Mouse (Mus musculus): ENCODE measurements around the gene Ptpn1.

Ptpn1 gene

DNA sequence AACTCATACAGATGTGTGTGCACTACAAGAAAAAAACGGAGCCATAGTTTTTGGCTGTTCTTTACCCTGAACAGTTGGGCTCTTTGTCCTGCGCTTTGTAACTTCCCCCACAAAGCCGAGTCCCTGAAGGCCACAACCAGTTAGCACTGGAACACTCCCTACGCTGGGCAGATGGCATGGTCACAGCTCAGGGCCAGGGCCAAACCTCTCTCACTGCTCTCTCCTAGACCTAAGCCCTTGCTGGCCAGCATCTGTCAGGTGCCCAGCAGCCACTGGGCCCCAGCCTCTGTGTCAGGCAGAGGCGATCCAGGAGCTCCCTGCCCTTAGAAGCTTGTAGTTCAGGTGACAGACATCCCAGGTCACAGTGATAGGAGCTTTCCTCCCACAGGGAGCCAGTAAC lies 13.6 kb downstream of the Ptpn1 start:
- DNase-seq (ENCODE audit: low read depth, low spot score): no peak

DNA sequence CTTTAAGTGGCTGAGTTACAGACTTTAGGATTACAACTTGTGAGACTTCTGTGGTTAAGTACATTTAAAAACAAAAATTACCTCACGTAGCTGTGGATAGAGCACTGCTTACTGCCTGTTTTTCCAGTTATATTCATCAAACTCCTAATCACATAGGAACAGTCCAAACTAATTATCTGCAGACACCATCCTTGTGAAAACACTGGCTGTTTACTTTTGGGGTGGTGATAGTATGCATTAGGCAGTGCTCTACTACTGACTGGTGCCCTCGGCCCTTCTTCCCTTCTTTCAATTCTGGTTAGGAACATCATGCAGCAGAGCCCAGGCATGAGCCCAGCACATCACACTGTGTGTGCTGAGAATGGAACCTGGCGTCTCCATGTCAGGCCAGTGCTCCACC lies 15.4 kb downstream of the Ptpn1 start:
- DNase-seq (ENCODE audit: low read depth, low spot score): no peak

DNA sequence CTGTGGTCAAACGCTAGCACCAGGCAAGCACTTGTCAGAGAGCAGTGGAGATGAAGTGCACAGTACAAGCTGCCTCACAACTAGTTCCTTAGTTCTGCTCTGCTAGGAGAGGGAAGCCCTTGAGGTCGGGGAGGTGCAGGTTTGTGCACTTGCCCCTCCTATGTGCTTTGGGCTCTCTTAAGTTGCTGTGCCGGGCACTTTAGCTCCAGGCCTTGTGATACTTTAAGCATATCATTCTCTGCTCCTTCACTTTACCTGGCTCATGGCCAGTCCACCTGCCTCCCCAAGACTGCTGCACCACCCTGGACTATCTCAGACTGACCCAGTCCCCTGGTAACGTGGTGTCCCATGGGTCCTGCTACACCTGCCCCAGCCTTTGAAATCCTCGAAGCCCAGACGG lies 16.2 kb downstream of the Ptpn1 start:
- DNase-seq (ENCODE audit: low read depth, low spot score): no peak

DNA sequence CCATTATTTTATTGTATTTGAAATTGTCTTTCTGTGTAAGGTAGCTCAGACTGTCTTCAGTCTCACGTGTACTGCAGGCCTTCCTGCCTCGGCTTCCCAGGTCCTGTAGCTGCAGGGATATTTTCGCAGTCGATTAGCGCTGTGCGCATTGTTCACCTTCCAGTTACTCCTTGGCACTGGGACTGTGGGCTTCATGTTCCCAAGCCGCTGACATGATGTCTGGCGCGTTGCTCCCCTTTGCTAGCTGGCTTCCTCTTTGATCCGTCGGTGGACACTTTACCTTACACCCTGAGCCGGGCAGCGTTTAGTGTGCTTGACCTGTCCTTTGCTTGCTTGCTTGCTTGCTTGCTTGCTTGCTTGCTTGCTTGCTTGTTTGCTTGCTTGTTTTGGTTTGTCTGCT lies 16.7 kb downstream of the Ptpn1 start:
- DNase-seq (ENCODE audit: low read depth, low spot score): no peak

DNA sequence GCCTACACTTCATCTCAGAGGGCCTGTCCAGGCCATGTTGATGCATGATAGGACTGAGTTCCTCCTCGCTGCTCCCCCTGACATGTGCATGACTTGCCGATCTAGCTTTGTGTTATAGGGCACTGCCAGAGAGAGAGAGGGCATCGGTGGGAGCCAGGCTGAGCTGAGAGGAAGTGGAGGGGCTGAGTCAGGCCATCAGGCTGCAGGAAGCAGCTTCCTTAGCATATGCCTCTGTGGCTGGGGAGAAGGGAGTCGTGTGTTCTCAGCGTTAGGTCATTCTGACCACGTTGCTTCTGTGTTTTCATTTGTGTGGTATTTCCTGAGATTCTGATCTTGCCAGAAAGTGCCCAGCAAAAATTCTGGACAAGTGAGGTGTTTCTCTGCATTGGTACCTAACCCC lies 17.4 kb downstream of the Ptpn1 start:
- DNase-seq (ENCODE audit: low read depth, low spot score): no peak

DNA sequence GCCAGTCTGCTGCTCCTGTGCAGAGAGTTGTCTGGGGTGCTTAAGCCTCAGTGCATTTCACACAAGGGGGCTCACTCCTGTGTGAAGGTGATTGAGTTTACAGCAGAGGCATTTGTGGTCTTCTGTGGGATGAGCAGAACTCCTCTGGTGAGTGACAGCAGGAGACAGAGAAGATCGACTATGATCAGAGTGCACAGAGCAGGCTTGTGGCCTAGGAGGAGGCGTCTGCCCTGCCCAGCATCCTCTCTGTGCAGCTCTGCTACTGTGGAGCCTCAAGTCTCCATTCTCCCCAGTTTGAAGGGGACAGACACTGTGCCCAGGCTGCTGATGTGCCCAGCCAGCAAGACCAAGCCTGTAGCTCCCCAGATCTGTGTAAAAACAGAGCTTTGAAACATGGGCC lies 18.0 kb downstream of the Ptpn1 start:
- no peak for DNase-seq (ENCODE audit: low read depth, low spot score)

DNA sequence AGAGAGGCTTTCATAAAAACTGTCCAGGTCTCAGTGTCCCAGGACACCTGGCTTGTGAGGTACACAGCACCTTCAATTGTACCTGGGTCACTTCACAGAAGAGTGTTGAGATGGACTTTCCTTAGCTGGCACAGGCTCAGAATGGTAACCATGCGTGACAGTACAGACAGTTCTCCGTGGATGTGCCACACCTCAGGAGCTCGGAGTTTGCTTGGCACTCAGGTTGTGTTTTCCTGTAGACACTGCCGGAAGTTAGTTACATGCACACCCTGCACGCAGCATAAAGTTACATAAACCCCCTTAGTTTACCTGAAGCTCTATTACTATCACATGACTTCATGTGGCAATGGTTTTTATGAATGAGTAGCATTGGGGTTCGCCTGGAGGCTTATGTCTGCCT lies 18.8 kb downstream of the Ptpn1 start:
- DNase-seq (ENCODE audit: low read depth, low spot score): no peak

DNA sequence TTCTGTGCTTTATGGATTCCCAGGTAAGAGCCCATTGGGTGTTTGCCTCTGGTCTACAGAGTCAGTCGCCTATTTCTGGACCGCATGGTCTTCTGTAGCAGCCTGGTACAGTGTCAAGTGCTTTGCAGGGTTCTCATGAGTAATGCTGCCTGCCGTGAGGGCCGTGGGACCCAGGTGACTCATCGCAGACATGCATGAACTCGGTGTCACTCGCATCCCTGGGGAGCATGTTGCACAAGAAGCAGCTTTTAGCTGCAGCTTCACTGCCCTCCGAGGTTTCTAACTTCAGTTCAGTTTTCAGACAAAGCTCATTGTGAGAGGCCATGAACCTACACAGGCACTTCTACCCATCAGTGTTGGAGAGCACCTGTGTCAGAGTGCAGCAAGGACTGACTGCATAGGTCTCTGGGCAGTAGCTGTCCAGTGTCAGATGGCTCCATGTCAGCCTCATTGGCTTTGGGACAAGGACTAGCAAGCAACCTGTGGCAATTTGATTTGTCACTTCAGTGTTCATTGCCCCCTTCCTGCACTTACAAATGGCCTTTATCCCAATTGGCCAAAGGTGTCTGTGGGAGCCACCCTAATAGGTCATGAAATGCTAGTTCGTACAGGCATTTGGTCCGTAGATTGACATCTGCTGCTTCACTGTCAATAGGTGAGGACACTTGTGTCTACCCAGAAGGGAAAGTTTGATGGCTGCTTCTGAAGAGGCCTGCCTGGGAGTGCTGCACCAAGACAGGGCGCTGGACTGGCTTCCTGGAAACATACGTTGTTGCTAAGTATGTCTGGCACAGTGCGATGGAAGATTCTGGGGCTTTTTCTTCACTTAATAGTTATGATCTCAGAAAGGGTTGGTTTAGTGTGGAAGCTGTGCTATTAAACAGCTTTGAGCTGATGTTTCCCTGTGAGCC lies 19.7 kb downstream of the Ptpn1 start:
- DNase-seq (ENCODE audit: low read depth, low spot score): no peak

DNA sequence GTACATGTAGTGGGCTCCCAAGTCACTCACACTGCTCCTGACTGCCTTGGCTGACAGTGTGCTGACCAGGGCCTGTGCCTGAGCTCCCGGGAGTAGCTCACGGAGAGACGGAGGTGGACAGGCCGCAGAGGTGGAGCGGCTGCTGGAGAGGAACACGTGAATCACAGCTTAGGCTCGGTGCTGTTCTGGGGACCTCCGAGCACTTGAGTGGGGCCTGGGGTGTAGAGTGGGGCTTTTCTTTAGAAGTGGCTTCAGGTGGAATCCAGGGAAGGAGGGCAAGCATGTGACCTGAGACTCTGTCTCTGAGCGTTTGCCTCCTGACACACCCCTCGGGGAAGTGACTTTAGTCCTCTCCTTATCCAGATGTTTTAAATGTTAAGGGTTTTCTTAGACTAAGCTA lies 22.0 kb downstream of the Ptpn1 start:
- no peak for DNase-seq (ENCODE audit: low read depth, low spot score)

DNA sequence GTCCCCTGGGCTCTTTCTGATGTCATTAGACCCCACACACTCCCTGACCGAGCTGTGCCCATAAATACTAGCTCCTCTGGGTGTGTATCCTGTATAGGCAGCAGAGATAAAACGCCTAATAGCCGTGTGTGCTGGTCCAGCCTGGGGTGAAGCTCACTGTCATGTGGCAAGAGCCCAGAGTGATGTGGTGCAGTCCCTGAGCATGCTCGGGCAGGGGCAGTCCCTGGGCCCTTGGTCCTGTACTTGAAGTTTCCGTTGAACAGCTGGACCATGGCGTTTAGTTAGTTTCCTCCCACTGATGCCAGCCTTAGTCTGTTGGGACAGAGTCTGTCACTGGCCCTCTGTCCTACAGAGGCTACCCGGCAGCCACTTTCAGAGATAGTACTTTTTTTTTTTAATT lies 23.1 kb downstream of the Ptpn1 start:
- no peak for DNase-seq (ENCODE audit: low read depth, low spot score)

DNA sequence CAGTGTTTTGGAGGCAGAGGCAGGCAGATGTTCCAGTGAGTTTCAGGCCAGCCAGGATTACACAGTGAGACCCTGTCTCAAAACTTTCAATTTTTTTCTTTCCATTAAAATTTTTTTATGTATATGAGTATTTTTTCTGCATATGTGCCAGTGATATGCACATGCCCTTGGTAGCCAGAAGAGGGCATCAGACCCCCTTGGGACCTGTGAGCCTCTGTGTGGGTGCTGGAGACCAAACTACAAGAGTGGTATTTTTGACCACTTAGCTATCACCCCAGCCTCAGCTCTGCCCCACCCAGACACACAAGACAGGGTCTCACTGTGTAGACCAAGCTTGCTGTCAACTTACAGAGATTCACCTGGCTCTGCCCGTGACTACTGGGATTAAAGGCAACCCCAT lies 25.7 kb downstream of the Ptpn1 start:
- DNase-seq (ENCODE audit: low read depth, low spot score): no peak

DNA sequence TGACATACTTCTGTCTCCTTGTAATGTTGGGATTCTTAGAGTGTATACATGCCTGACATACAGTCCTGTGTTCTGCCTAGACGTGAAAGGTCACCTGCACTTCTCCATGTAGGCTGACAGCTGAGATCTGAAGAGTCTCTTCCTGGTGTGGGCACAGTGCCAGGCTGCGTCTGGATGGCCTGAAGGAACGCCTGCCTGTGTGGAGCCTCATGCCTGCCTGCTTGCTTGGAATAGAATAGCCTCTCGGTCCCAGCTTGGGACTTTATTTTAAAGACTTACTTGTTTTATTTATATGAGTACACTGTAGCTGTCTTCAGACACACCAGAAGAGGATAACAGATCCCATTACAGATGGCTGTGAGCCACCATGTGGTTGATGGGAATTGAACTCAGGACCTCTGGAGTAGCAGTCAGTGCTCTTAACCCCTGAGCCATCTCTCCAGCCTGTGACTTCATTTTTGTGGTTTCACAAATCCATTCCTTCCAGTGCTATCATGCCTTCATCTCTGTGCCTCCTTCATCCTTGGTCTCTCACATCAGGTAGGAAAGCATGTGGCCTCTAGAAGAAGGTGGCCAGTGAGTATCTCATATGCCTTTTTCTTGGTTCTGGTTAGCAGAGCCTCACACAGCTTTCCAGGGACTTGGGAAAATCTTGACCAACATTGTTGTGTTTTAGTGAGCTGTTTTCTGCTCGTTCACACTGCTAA lies 26.4 kb downstream of the Ptpn1 start:
- no peak for DNase-seq (ENCODE audit: low read depth, low spot score)

DNA sequence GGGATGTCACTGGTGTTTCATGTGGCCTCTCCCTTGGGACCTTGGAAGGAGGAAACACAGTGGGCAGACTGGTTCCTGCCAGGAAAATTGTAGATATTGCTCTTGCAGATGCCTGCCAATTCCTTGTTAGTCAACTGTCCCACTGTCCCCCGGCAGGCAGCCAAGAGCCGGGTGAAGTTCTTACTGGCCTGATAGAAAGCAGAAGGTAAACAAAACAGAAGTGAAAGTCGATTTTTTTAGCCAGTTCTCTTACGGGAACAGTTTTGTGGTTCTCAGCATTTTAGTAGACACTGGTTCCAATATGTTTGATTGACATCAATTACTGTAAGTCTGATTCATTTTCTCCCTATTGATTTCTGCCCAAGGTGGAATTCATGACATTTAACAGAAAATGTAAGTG lies 27.0 kb downstream of the Ptpn1 start:
- no peak for DNase-seq (ENCODE audit: low read depth, low spot score)

DNA sequence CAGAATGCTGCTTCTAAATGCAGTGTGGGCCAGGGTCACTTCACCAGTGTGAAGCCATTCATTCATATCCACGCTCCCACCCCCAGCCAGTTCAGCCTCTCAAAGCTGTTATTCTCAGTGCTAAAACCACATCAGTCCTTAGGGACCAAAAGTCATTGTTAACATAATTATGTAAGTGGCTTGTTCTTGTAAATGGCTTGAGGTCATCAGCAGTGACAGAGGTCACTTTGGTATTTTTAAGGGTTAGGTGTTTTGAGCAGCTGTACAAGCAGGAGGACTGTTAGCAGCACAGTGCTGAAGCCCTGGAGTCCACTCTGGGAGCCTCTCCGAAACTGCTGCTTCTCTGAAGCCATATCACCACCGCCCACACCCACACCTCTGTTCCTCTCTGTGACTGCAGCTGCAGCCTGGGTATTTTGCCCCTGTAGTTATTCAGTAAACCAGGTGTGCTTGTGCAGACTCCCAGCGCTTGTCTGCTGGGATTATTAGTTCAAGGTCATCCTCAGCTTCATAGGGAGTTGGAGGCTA lies 27.6 kb downstream of the Ptpn1 start:
- no peak for DNase-seq (ENCODE audit: low read depth, low spot score)

DNA sequence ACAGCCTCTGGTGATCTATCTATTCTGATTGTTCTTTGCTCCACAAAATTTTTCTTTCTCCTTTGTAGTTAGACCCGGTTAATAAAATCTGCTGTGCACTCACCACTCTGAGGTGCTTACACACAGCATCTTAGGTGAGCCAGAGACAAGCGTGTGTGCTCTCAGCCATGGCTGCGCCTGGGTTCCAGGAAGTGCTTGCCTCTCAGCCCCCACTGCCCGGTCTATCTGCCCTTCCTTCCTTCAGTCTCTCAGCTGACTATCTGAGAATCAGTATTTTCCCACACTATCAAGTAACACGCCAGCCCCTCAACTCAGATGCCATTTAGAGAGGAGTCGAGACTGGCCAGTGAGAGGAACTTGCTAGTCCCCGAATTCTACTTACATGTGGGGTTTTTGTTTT lies 28.1 kb downstream of the Ptpn1 start:
- no peak for DNase-seq (ENCODE audit: low read depth, low spot score)

DNA sequence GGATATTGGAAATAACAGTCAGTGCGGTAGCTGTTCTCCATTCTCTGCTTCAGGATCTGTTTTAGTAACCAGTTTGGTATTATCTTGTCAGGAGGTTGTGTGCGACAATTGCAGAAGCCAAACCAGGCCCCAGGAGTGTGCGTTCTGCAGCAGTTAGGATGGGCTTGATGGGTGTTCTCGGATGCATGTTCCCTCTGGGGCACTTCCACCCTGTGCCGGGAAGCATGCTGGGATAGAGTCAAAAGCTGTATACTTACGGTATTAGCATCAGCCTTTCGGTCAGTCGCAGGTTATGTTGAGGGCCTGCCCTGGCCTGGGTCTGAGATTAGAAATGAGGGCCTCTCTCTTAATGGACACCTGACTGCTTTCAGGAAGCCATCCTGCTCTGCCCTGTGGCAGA lies 28.7 kb downstream of the Ptpn1 start:
- DNase-seq (ENCODE audit: low read depth, low spot score): no peak

DNA sequence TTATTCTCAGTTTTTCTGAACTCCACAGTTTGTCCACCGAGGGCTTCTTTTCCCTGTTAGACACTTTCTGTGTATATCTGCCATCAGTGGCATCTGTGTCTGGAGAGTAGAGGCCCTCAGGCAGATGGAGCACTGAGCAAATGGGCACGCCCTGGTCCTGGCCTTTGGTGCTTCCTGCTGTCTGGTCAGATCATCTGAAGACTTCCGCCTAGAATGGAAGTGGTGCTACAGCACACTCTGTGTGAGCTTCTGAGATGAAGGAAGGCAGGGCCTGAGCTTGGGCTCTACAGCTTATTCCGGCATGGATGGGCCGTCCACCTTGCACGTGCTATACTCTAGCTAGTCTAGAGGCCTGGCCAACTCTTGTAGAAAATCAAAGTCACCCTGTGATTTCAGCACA lies 30.5 kb downstream of the Ptpn1 start:
- DNase-seq (ENCODE audit: low read depth, low spot score): no peak

DNA sequence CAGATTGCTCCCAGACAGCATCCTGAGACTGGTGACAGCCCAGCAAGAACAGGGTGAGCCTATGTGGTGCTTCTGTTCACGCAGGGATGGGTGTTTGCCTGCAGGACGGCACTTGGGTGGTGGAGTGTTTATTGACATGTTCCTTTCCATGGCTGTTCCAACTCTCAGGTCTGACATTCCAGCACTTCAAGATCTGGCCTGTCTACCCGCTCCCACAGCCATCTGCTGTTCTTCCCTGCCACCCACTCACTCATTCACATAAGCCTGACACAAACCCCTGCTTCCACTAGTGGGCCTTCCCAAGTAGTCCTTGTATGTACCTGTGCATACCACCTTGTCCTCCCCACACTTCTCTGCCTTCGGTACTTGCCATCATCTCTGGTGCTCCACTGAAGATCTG lies 31.3 kb downstream of the Ptpn1 start:
- DNase-seq (ENCODE audit: low read depth, low spot score): no peak

DNA sequence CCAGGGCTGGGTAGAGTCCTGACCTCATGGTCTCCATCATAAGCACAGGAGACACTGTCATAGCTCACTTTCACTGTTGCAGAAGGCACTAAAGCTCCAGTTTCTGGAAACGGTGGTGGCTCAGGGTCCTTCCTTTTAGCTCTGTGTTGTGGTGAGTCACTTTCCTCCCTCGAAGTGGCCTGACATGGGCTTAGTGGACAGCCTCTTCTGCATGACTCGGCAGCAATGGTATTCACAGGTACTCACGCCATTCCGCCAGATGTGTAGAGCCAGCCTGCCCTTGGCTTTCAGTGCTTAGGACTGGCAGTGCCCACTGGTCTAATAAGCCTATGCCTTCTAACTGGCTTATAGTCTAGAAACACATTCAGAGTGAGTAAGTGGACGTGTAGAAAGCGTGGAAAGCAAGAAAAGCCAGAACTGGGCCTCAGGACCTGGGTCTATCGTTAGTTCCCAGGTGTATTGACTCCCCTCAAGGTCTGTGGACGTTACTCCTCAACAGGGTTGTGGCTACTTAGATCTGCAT lies 32.0 kb downstream of the Ptpn1 start:
- DNase-seq (ENCODE audit: low read depth, low spot score): no peak

DNA sequence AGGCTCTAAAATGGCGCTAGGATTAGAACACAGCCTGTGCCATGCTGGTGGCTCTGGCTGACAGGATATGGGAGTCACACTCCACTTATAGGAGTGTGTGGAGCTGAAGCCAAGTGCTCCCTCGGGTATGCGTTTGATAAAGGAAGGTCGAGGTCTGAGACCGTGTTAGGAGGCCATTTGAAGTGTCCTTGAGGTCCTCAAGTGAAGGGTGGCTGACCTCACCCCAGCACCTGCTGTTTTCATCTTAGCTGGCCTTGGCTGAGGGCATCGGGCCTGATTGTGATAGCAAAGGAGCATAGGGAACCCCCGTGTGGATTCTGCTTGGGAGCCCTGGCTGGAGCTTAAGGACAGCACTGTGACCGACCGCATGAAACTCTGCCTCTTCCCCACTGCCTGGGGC lies 32.5 kb downstream of the Ptpn1 start:
- no peak for DNase-seq (ENCODE audit: low read depth, low spot score)

DNA sequence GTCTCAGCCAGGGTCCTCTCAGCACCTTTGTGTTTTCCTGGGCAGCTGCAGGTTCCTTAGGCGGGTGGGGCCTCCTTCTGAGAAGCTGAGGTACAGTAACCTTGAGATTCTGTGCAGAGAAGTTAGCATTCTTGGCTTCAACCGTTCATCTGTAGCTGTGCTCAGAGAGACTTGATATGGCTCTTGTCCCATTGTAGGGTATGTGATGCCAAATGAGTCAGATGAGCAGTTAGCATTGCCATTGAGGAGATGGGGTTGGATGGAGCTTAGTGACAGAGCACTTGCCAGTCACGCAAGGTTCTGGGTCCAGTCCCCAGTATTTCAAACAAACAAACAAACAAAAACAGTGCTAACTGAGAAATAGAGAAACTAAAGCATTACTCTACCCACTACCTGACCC lies 34.1 kb downstream of the Ptpn1 start:
- no peak for DNase-seq (ENCODE audit: low read depth, low spot score)

DNA sequence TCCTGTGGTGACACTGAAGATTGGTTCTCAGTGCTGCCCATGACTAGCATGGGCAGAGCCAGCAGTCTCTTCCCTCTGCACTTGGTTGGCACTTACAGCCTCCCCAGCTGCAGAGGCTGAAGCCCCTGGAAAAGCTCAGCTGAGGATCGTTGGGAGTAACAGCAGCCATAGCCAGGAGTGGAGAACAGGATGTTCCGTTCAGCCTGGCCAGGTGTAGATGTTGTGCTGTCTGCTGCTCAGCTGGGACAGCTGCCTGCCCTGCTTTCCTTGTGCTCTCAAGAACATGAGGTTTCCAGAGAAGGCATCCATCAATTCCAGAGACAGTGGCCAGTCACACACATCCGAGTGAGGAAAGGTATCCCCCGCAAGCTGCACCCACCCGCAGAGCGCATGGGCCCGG lies 36.6 kb downstream of the Ptpn1 start:
- DNase-seq (ENCODE audit: low read depth, low spot score): no peak

All from brain, embryonic 18.5 days (tissue).